Mouse (Mus musculus) megakaryocyte-erythroid progenitor cell, adult 5-6 weeks (primary cell): ENCODE data around the gene Ryk. TPM values are rescaled to one million over a fixed set of nuclear protein-coding genes. Genes with fewer than 3 reads are reported as not detected.
A peak's percentile ranks its signal among the peaks of the same experiment; 100 is the strongest.

ENCODE experiments used
- ATAC-seq: replicated peaks from 2 replicates; pipeline ENCODE4 v1.8.0; 2016; ENCODE audit warnings: mild to moderate bottlenecking, inconsistent platforms; ENCODE audit not compliant: severe bottlenecking, poor library complexity, low FRiP score, low TSS enrichment
- total RNA-seq, 2 experiments: library from RNA; stranded (forward) in 1 of 2; stranded (reverse) in 1 of 2; fragments of 200-1000, 215-1000 nt in 1 of 2; fragments of >200 nt in 1 of 2; fragmentation: Nextera tagmentation in 1 of 2; gene quantifications; 2 replicates each; pipeline ENCODE4 v1.2.3; 2014 to 2017

Gene Ryk
- total RNA-seq, 2 experiments from 2014 or later: 17.5 to 23.8 TPM

DNA sequence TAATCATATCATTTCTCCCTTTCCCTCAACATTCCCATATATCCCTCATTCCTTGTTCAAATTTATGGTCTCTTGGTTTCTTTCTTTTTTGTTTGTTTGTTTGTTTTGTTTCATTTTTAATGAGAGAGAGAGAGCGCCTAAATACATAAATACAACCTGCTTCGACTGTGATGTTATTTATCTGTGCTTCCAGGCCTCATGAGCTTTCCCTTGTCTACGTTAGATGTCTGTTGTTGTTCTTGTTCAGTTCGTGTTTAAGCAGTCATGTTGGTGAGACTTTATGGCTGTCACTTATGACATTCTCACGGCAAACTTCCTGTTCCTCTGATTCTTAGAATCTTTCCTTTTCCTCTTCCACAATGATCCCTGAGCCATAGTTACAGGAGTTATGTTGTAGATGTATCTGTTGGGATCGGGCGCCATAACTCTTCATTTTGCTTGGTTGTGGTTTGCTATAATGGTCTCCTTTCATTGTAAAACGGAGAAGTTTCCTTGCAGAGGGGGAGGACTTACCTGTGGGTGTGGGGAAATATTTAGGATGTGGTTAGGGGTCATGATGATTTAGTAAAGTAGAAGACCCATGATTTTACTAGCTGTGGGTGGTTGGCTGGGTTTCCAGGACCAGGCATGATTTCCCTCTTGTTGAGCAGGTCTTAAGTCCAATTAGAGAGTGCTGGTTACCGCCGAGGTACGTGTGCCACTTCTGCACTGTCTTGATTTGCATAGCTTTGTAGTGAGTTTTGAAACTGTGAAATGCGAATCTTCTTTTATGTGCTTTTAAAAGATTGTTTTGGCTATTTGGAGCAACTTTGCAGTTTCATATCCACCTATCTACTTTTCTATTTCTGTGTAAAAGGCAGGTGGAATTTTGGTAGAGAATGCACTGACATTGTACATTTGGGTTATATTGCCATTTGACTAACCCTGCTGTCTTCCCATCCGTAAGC lies 17.6 kb downstream of the Ryk start:
- ATAC-seq: no peak

DNA sequence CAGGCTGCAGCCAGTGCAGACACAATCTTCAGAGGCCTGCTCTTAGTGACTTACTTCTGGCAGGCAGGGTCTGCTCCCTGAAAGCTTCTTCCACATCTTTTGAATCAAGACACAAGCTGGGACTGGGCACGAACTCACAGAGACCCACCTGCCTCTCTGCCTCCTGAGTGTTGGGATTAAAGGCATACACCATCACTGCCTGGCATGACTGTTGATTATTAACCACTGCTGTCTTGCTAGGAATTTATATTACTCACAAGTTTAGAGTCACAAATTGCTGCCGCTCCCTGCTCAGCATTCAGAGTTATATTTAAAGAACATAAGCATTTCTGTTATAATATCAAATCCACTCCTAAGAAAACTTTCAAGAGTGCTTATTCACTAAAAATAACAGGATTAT lies 23.1 kb downstream of the Ryk start:
- ATAC-seq: no peak

- no peak for ATAC-seq
Measured at GRCm38 (mm10) chr9:102858283-102858682, 23.6 kb downstream of the Ryk start.

DNA sequence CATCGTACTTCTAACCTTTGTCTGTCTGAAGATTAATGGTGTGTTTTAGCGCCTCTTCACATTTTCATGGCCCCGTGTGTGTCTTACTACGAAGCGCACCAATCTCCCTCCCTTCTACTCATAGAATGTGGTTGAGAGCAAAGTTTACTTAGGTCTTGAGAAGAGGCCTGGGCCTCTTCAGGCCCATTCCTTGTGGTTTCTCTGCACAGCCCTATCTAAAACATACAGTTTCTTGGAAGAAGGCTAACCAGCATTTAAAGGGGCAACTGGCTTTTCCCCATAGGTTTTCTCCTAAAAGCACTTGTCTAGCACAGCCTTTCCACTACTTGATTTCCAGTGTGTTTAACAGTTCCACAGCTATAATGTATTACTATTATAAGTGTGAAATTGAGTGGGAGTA lies 24.7 kb downstream of the Ryk start:
- no peak for ATAC-seq

- no peak for ATAC-seq
Measured at GRCm38 (mm10) chr9:102859963-102860362, 25.2 kb downstream of the Ryk start.

DNA sequence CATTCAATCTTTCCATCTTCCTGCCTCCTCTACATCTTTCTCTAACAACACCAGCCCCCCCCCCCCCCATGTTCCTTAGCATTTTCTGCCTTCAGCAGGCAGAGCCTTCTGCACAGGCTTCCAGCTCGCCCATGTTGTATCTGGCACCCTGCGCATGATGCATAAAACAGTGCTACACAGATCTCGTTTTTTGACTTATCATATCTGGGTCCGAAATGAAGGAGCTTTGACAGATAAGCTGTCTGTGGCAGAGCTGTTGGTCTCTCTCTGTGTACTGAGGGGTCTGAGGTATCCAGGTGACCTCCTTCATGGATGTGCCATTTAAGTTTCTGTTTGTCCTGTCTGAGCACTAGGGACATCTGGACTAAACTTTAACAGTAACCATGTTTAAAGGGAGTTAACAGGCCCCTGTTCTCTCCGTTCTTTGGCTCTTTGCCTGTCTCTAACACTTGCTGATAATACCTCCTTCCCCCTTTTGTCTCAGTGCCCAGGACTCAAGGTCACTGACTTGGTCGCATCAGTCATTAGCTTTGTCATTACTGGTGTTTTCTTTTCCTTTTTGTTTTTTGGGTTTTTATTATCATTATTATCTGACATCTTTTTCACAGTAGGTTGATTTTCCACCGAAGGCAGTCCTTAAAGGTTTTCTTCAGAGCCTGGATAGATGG lies 26.2 kb downstream of the Ryk start:
- peak; percentile 63 for ATAC-seq

GRCm38 (mm10) chr9:102861789-102862188 lies 27.1 kb downstream of the Ryk start:
- ATAC-seq: no peak

DNA sequence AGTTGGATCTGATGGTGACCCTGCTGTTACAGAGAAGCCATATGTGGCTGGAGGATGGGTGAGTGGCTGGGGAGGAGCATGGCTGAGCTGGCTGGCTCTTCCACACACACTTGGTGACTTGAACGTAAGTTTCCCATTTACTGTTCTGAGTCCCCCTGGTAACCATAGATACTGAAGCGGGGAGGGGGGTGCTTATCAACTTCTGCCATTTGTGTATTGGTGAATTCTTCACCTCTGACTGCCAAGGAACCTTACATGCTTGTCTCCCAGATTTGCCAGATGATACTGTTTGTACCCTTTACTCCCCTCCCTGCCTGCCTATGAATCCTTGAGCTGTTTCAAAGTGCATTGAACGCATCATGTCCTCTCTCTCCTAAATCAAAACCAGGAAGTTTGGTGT lies 27.5 kb downstream of the Ryk start:
- ATAC-seq: no peak

GRCm38 (mm10) chr9:102863876-102864545 lies 29.3 kb downstream of the Ryk start:
- no peak for ATAC-seq

- ATAC-seq: no peak
Measured at GRCm38 (mm10) chr9:102864931-102865330, 30.2 kb downstream of the Ryk start.

GRCm38 (mm10) chr9:102865946-102866737 lies 31.4 kb downstream of the Ryk start:
- no peak for ATAC-seq

GRCm38 (mm10) chr9:102866893-102867292 lies 32.2 kb downstream of the Ryk start:
- ATAC-seq: peak; percentile 84

DNA sequence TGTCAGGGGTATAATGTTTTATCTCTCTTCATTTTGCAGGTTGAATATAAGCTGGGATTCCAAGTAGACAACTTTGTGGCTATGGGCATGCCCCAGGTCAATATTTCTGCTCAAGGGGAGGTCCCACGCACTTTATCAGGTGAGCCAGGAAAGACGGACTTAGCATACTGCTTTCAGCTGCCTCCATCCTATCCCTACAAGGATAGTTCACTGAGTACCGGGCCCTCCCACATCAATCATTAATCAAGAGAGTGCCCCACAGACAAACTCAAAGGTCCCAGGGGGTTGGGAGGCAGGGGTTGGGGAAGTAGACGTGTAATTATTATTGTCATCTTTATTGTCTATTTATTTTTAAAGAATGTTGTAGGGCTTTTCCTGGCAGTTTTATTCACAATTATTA lies 32.8 kb downstream of the Ryk start:
- no peak for ATAC-seq

DNA sequence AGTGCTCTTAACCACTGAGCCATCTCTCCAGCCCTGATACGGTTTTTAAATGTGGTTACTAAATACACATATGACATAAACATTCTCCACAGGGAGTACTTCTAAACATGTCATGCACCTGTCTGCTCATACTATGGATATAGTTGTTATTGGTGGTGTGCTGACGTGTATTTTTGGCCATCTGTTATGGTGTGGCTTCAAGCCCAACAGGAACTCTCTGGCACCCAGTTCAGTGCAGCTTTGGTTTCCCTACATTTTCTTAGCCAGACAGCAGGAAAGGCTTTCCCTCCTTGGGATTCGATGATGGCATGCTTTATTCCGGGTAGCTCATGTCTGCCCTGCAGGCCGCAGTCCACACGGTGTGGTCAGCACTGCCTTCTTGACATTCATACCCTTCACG lies 33.7 kb downstream of the Ryk start:
- ATAC-seq: no peak

DNA sequence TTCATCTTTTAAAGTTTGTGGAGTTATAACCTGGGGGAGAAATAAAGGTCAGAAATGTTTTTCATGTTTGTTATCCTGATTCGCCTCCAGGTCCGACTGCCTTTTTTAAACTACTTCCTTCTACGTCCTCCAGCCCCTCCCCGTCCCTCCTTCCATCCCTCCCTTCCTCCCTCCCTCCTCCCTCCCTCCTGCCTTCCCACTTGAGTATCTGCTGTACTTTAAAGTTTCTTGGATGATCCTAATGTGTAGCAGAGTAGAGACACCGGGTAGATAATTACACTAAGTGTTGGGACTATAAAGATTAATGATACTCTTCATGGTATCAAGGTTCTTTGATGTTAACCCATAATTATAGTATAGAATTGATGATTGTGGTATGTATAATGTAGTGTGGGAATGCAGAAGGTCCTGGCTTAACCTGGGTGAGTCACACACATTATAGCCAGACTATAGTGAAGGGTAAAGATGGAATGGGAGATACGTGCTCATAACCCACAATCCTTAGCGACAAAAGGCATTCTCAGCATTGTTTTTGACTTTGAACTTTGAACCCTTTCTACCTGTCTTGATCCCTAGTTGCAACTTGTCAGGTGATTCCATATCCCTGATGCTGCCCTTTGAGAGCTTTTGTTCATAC lies 41.5 kb downstream of the Ryk start:
- ATAC-seq: no peak

- ATAC-seq: no peak
Measured at GRCm38 (mm10) chr9:102877916-102878315, 43.2 kb downstream of the Ryk start.

DNA sequence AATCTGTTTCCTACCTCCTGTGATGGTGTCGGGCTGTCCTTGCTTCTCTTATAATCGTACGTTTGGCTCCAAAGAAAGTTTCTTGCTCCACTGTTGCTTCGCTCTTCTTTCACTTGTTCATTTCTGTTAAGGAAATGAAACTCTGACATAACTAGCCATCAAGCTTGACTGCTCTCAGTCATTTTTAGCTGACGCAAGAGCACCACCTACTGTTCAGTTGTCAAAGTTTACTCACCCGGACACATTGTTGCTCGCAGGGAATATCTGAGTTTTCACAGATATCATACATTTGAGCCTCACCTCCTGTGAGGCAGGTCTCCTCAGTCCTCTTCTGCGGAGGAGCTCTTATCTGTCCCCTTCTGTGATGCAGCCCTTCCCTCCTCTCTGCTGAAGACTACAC lies 44.8 kb downstream of the Ryk start:
- peak; percentile 90 for ATAC-seq

- ATAC-seq: no peak
Measured at GRCm38 (mm10) chr9:102884703-102885102, 50.0 kb downstream of the Ryk start.

- peak; percentile 98 for ATAC-seq
Measured at GRCm38 (mm10) chr9:102890166-102890565, 55.4 kb downstream of the Ryk start.
